Mouse (Mus musculus): ENCODE data around the gene Ak3. TPM values are rescaled to one million over a fixed set of nuclear protein-coding genes. Genes with fewer than 3 reads are reported as not detected.

Gene Ak3
- polyA plus RNA-seq, 1 experiment = 5.4 TPM

GRCm38 (mm10) chr19:29031788-29032187 lies 16.0 kb downstream of the Ak3 start:
- no peak overlapping the region for H3K4me3 ChIP-seq (replicated peaks)
- no peaks in the 10 kb centered on the region for H3K9me3 ChIP-seq
- H3K36me3 ChIP-seq (replicated peaks; ENCODE audit: low read length) = peaks cover 82% of the 10 kb centered on the region
- peaks cover 28% of the 10 kb centered on the region for H3K4me1 ChIP-seq
- no peaks in the 10 kb centered on the region for H3K27me3 ChIP-seq (replicated peaks)
- no peak for TF ChIP-seq FLI1 (IDR thresholded peaks at IDR 0.05; ENCODE audit: low read length)
- TF ChIP-seq GATA1 (IDR thresholded peaks at IDR 0.05; ENCODE audit: borderline replicate concordance, low read length) = no peak

- no peaks in the 10 kb centered on the region for H3K27me3 ChIP-seq (replicated peaks)
- peaks cover 87% of the 10 kb centered on the region for H3K36me3 ChIP-seq (replicated peaks; ENCODE audit: low read length)
- peaks cover 23% of the 10 kb centered on the region for H3K4me1 ChIP-seq
- TF ChIP-seq FLI1 (IDR thresholded peaks at IDR 0.05; ENCODE audit: low read length) (no peak), GATA1 (IDR thresholded peaks at IDR 0.05; ENCODE audit: borderline replicate concordance, low read length) (no peak)
- no peaks in the 10 kb centered on the region for H3K9me3 ChIP-seq
- H3K4me3 ChIP-seq (replicated peaks) = no peak overlapping the region
Measured at GRCm38 (mm10) chr19:29024391-29024947, 23.3 kb downstream of the Ak3 start.

GRCm38 (mm10) chr19:29021754-29022345 lies 25.9 kb downstream of the Ak3 start:
- peaks cover 20% of the 10 kb centered on the region for H3K4me1 ChIP-seq
- no peaks in the 10 kb centered on the region for H3K9me3 ChIP-seq
- peaks cover 99% of the 10 kb centered on the region for H3K36me3 ChIP-seq (replicated peaks; ENCODE audit: low read length)
- no peaks in the 10 kb centered on the region for H3K27me3 ChIP-seq (replicated peaks)
- TF ChIP-seq GATA1 (IDR thresholded peaks at IDR 0.05; ENCODE audit: borderline replicate concordance, low read length) (no peak), FLI1 (IDR thresholded peaks at IDR 0.05; ENCODE audit: low read length) (no peak)
- H3K4me3 ChIP-seq (replicated peaks) = no peak overlapping the region

- TF ChIP-seq FLI1 (IDR thresholded peaks at IDR 0.05; ENCODE audit: low read length) (no peak), GATA1 (IDR thresholded peaks at IDR 0.05; ENCODE audit: borderline replicate concordance, low read length) (no peak)
- peaks cover 31% of the 10 kb centered on the region for H3K4me1 ChIP-seq
- H3K27me3 ChIP-seq (replicated peaks) = no peaks in the 10 kb centered on the region
- H3K36me3 ChIP-seq (replicated peaks; ENCODE audit: low read length) = peaks cover 96% of the 10 kb centered on the region
- no peak overlapping the region for H3K4me3 ChIP-seq (replicated peaks)
- no peaks in the 10 kb centered on the region for H3K9me3 ChIP-seq
Measured at GRCm38 (mm10) chr19:29019647-29020046, 28.1 kb downstream of the Ak3 start.

GRCm38 (mm10) chr19:29016786-29017185 lies 31.0 kb downstream of the Ak3 start:
- Histone ChIP-seq H3K4me1 (peaks cover 15% of the 10 kb centered on the region), H3K36me3 (replicated peaks; ENCODE audit: low read length) (peaks cover 96% of the 10 kb centered on the region), H3K9me3 (no peaks in the 10 kb centered on the region), H3K4me3 (replicated peaks) (no peak overlapping the region), H3K27me3 (replicated peaks) (no peaks in the 10 kb centered on the region)
- TF ChIP-seq FLI1 (IDR thresholded peaks at IDR 0.05; ENCODE audit: low read length) = no peak
- TF ChIP-seq GATA1 (IDR thresholded peaks at IDR 0.05; ENCODE audit: borderline replicate concordance, low read length) = no peak

- Histone ChIP-seq H3K27me3 (replicated peaks) (no peaks in the 10 kb centered on the region), H3K36me3 (replicated peaks; ENCODE audit: low read length) (peaks cover 96% of the 10 kb centered on the region), H3K4me3 (replicated peaks) (no peak overlapping the region), H3K9me3 (no peaks in the 10 kb centered on the region), H3K4me1 (peaks cover 19% of the 10 kb centered on the region)
- TF ChIP-seq GATA1 (IDR thresholded peaks at IDR 0.05; ENCODE audit: borderline replicate concordance, low read length) = no peak
- no peak for TF ChIP-seq FLI1 (IDR thresholded peaks at IDR 0.05; ENCODE audit: low read length)
Measured at GRCm38 (mm10) chr19:29016204-29016765, 31.5 kb downstream of the Ak3 start.

GRCm38 (mm10) chr19:29015410-29016203 lies 32.2 kb downstream of the Ak3 start:
- Histone ChIP-seq H3K36me3 (replicated peaks; ENCODE audit: low read length) (peaks cover 96% of the 10 kb centered on the region), H3K9me3 (no peaks in the 10 kb centered on the region), H3K4me1 (peaks cover 26% of the 10 kb centered on the region), H3K27me3 (replicated peaks) (no peaks in the 10 kb centered on the region), H3K4me3 (replicated peaks) (no peak overlapping the region)
- TF ChIP-seq FLI1 (IDR thresholded peaks at IDR 0.05; ENCODE audit: low read length) (no peak), GATA1 (IDR thresholded peaks at IDR 0.05; ENCODE audit: borderline replicate concordance, low read length) (no peak)

GRCm38 (mm10) chr19:29014466-29015055 lies 33.2 kb downstream of the Ak3 start:
- no peaks in the 10 kb centered on the region for H3K27me3 ChIP-seq (replicated peaks)
- H3K4me1 ChIP-seq = peaks cover 29% of the 10 kb centered on the region
- H3K36me3 ChIP-seq (replicated peaks; ENCODE audit: low read length) = peaks cover 90% of the 10 kb centered on the region
- no peaks in the 10 kb centered on the region for H3K9me3 ChIP-seq
- TF ChIP-seq FLI1 (IDR thresholded peaks at IDR 0.05; ENCODE audit: low read length) (no peak), GATA1 (IDR thresholded peaks at IDR 0.05; ENCODE audit: borderline replicate concordance, low read length) (no peak)
- H3K4me3 ChIP-seq (replicated peaks) = no peak overlapping the region

- no peak for TF ChIP-seq FLI1 (IDR thresholded peaks at IDR 0.05; ENCODE audit: low read length)
- no peak for TF ChIP-seq GATA1 (IDR thresholded peaks at IDR 0.05; ENCODE audit: borderline replicate concordance, low read length)
- Histone ChIP-seq H3K4me3 (replicated peaks) (no peak overlapping the region), H3K4me1 (peaks cover 26% of the 10 kb centered on the region), H3K9me3 (no peaks in the 10 kb centered on the region), H3K36me3 (replicated peaks; ENCODE audit: low read length) (peaks cover 90% of the 10 kb centered on the region), H3K27me3 (replicated peaks) (no peaks in the 10 kb centered on the region)
Measured at GRCm38 (mm10) chr19:29011355-29011990, 36.3 kb downstream of the Ak3 start.
